Mouse (Mus musculus) stomach, postnatal 0 days (tissue): ENCODE results near the gene Kmt5b.

Experiments used
- CTCF ChIP-seq: IDR thresholded peaks from 2 replicates; pipeline ENCODE4 v1.5.1; 2016; ENCODE audit warnings: antibody characterized with exemption, low read depth, mild to moderate bottlenecking, moderate library complexity
- EP300 ChIP-seq: optimal IDR thresholded peaks from 2 replicates; pipeline ENCODE3; 2016; ENCODE audit warnings: antibody characterized with exemption

DNA sequence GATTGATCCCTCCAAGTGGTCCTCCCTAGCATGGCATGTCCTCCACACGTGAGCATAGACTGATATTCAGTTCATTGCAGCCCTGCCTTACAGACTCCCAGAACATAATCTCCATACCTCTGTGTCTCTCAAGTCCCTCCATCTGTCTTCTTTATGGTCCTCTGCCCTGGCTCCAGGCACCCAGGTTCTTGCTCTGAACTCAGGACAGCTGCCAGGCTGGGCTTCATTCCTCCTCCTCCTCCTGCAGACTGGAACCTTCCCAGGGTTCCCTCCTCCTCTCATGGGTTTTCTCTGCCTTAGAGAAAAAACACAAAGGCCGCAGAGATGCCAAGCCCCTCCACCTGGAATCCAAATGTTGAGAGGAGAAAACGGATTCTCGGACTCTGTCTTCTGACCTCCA is 24.5 kb upstream of the Kmt5b start:
- TF ChIP-seq CTCF (no peak), EP300 (no peak)
